Mouse (Mus musculus): ENCODE measurements around the gene Rfx8. TPM values are rescaled to one million over a fixed set of nuclear protein-coding genes. Genes with fewer than 3 reads are reported as not detected.

Gene Rfx8
- polyA plus RNA-seq, 1 experiment from 2014 or later: 0.13 TPM

GRCm38 (mm10) chr1:39746464-39746863, 25.7 kb upstream of the Rfx8 start:
- Histone ChIP-seq H3K4me2 (ENCODE audit: low read length) (no peak overlapping the region), H3K9me3 (ENCODE audit: control insufficient read depth, low read length) (no peaks in the 10 kb centered on the region), H3K27ac (replicated peaks; ENCODE audit: low read depth, low read length) (no peak overlapping the region), H3K9ac (replicated peaks; ENCODE audit: low read length) (no peak overlapping the region), H3K4me1 (ENCODE audit: control insufficient read depth, insufficient read depth, low read length) (0 out of 2 replicates have a peak, but pooled peaks cover 5% of the 10 kb centered on the region), H3K27me3 (ENCODE audit: control insufficient read depth, insufficient read depth, low read length) (no peaks in the 10 kb centered on the region), H3K4me3 (replicated peaks; ENCODE audit: low read depth, low read length) (no peak overlapping the region), H3K36me3 (ENCODE audit: control insufficient read depth, insufficient read depth, low read length) (no peaks in the 10 kb centered on the region)
- ATAC-seq (ENCODE audit: low FRiP score, low TSS enrichment) (no peak), DNase-seq (peak; percentile 22)
- 39% methylated on average over 7 of the region's 7 CpGs for WGBS

GRCm38 (mm10) chr1:39740948-39741347, 20.2 kb upstream of the Rfx8 start:
- Histone ChIP-seq H3K27me3 (ENCODE audit: control insufficient read depth, insufficient read depth, low read length) (no peaks in the 10 kb centered on the region), H3K4me3 (replicated peaks; ENCODE audit: low read depth, low read length) (no peak overlapping the region), H3K36me3 (ENCODE audit: control insufficient read depth, insufficient read depth, low read length) (no peaks in the 10 kb centered on the region), H3K9ac (replicated peaks; ENCODE audit: low read length) (no peak overlapping the region), H3K9me3 (ENCODE audit: control insufficient read depth, low read length) (no peaks in the 10 kb centered on the region), H3K4me2 (ENCODE audit: low read length) (no peak overlapping the region), H3K27ac (replicated peaks; ENCODE audit: low read depth, low read length) (no peak overlapping the region), H3K4me1 (ENCODE audit: control insufficient read depth, insufficient read depth, low read length) (0 out of 2 replicates have a peak, but pooled peaks cover 5% of the 10 kb centered on the region)
- 35% methylated on average over 7 of the region's 7 CpGs for WGBS
- DNase-seq (peak; percentile 46), ATAC-seq (ENCODE audit: low FRiP score, low TSS enrichment) (no peak)

- no peaks in the 10 kb centered on the region for H3K27me3 ChIP-seq (ENCODE audit: control insufficient read depth, insufficient read depth, low read length)
- WGBS: 86% methylated on average over 4 of the region's 4 CpGs
- H3K9me3 ChIP-seq (ENCODE audit: control insufficient read depth, low read length): no peaks in the 10 kb centered on the region
- H3K27ac ChIP-seq (replicated peaks; ENCODE audit: low read depth, low read length): no peak overlapping the region
- H3K4me2 ChIP-seq (ENCODE audit: low read length): no peak overlapping the region
- 0 out of 2 replicates have a peak, but pooled peaks cover 5% of the 10 kb centered on the region for H3K4me1 ChIP-seq (ENCODE audit: control insufficient read depth, insufficient read depth, low read length)
- no peak for ATAC-seq (ENCODE audit: low FRiP score, low TSS enrichment)
- no peaks in the 10 kb centered on the region for H3K36me3 ChIP-seq (ENCODE audit: control insufficient read depth, insufficient read depth, low read length)
- no peak overlapping the region for H3K4me3 ChIP-seq (replicated peaks; ENCODE audit: low read depth, low read length)
- no peak overlapping the region for H3K9ac ChIP-seq (replicated peaks; ENCODE audit: low read length)
- no peak for DNase-seq
Measured at GRCm38 (mm10) chr1:39740002-39740401, 19.2 kb upstream of the Rfx8 start.

GRCm38 (mm10) chr1:39735927-39736604, 15.3 kb upstream of the Rfx8 start:
- Histone ChIP-seq H3K9ac (replicated peaks; ENCODE audit: low read length) (no peak overlapping the region), H3K4me1 (ENCODE audit: control insufficient read depth, insufficient read depth, low read length) (peaks cover 5% of the 10 kb centered on the region; the same call in 1 of the 2 replicates), H3K4me3 (replicated peaks; ENCODE audit: low read depth, low read length) (no peak overlapping the region), H3K4me2 (ENCODE audit: low read length) (no peak overlapping the region), H3K9me3 (ENCODE audit: control insufficient read depth, low read length) (no peaks in the 10 kb centered on the region), H3K27me3 (ENCODE audit: control insufficient read depth, insufficient read depth, low read length) (no peaks in the 10 kb centered on the region), H3K27ac (replicated peaks; ENCODE audit: low read depth, low read length) (0 out of 2 replicates have a peak overlapping the region, but pooled peaks have one; percentile 13), H3K36me3 (ENCODE audit: control insufficient read depth, insufficient read depth, low read length) (no peaks in the 10 kb centered on the region)
- ATAC-seq (ENCODE audit: low FRiP score, low TSS enrichment) (no peak), DNase-seq (no peak)
- 23% methylated on average over 8 of the region's 8 CpGs for WGBS

- Histone ChIP-seq H3K36me3 (ENCODE audit: control insufficient read depth, insufficient read depth, low read length) (no peaks in the 10 kb centered on the region), H3K4me2 (ENCODE audit: low read length) (no peak overlapping the region), H3K27ac (replicated peaks; ENCODE audit: low read depth, low read length) (0 out of 2 replicates have a peak overlapping the region, but pooled peaks have one; percentile 13), H3K9ac (replicated peaks; ENCODE audit: low read length) (no peak overlapping the region), H3K4me1 (ENCODE audit: control insufficient read depth, insufficient read depth, low read length) (peaks cover 7% of the 10 kb centered on the region; the same call in 1 of the 2 replicates), H3K9me3 (ENCODE audit: control insufficient read depth, low read length) (no peaks in the 10 kb centered on the region), H3K27me3 (ENCODE audit: control insufficient read depth, insufficient read depth, low read length) (no peaks in the 10 kb centered on the region), H3K4me3 (replicated peaks; ENCODE audit: low read depth, low read length) (no peak overlapping the region)
- WGBS: 73% methylated on average over 2 of the region's 2 CpGs
- no peak for DNase-seq
- ATAC-seq (ENCODE audit: low FRiP score, low TSS enrichment): no peak
Measured at GRCm38 (mm10) chr1:39735493-39735892, 14.7 kb upstream of the Rfx8 start.

- H3K4me3 ChIP-seq (replicated peaks; ENCODE audit: low read depth, low read length): no peak overlapping the region
- WGBS: 95% methylated on average over 6 of the region's 6 CpGs
- no peak for ATAC-seq (ENCODE audit: low FRiP score, low TSS enrichment)
Measured at GRCm38 (mm10) chr1:39734881-39735280, 14.1 kb upstream of the Rfx8 start.

GRCm38 (mm10) chr1:39734311-39734710, 13.5 kb upstream of the Rfx8 start:
- Histone ChIP-seq H3K27me3 (ENCODE audit: control insufficient read depth, insufficient read depth, low read length) (no peaks in the 10 kb centered on the region), H3K4me1 (ENCODE audit: control insufficient read depth, insufficient read depth, low read length) (peaks cover 7% of the 10 kb centered on the region; the same call in 1 of the 2 replicates), H3K9ac (replicated peaks; ENCODE audit: low read length) (no peak overlapping the region), H3K9me3 (ENCODE audit: control insufficient read depth, low read length) (no peaks in the 10 kb centered on the region), H3K36me3 (ENCODE audit: control insufficient read depth, insufficient read depth, low read length) (no peaks in the 10 kb centered on the region), H3K4me3 (replicated peaks; ENCODE audit: low read depth, low read length) (no peak overlapping the region), H3K4me2 (ENCODE audit: low read length) (no peak overlapping the region), H3K27ac (replicated peaks; ENCODE audit: low read depth, low read length) (no peak overlapping the region)
- DNase-seq (no peak), ATAC-seq (ENCODE audit: low FRiP score, low TSS enrichment) (no peak)
- 93% methylated on average over 13 of the region's 13 CpGs for WGBS

More at GRCm38 (mm10) chr1:39734881-39735280, 14.1 kb upstream of the Rfx8 start:
- Histone ChIP-seq H3K4me1 (ENCODE audit: control insufficient read depth, insufficient read depth, low read length) (peaks cover 7% of the 10 kb centered on the region; the same call in 1 of the 2 replicates), H3K27me3 (ENCODE audit: control insufficient read depth, insufficient read depth, low read length) (no peaks in the 10 kb centered on the region), H3K9ac (replicated peaks; ENCODE audit: low read length) (no peak overlapping the region), H3K9me3 (ENCODE audit: control insufficient read depth, low read length) (no peaks in the 10 kb centered on the region), H3K36me3 (ENCODE audit: control insufficient read depth, insufficient read depth, low read length) (no peaks in the 10 kb centered on the region), H3K4me2 (ENCODE audit: low read length) (no peak overlapping the region), H3K27ac (replicated peaks; ENCODE audit: low read depth, low read length) (no peak overlapping the region)
- no peak for DNase-seq

GRCm38 (mm10) chr1:39733876-39734275, 13.1 kb upstream of the Rfx8 start:
- 89% methylated on average over 10 of the region's 10 CpGs for WGBS
- H3K36me3 ChIP-seq (ENCODE audit: control insufficient read depth, insufficient read depth, low read length): no peaks in the 10 kb centered on the region
- H3K9me3 ChIP-seq (ENCODE audit: control insufficient read depth, low read length): no peaks in the 10 kb centered on the region
- H3K4me3 ChIP-seq (replicated peaks; ENCODE audit: low read depth, low read length): no peak overlapping the region
- peaks cover 7% of the 10 kb centered on the region; the same call in 1 of the 2 replicates for H3K4me1 ChIP-seq (ENCODE audit: control insufficient read depth, insufficient read depth, low read length)
- no peak overlapping the region for H3K4me2 ChIP-seq (ENCODE audit: low read length)
- no peak for ATAC-seq (ENCODE audit: low FRiP score, low TSS enrichment)
- H3K27me3 ChIP-seq (ENCODE audit: control insufficient read depth, insufficient read depth, low read length): no peaks in the 10 kb centered on the region
- H3K27ac ChIP-seq (replicated peaks; ENCODE audit: low read depth, low read length): no peak overlapping the region
- H3K9ac ChIP-seq (replicated peaks; ENCODE audit: low read length): no peak overlapping the region
- DNase-seq: no peak

GRCm38 (mm10) chr1:39732081-39732480, 11.3 kb upstream of the Rfx8 start:
- Histone ChIP-seq H3K9me3 (ENCODE audit: control insufficient read depth, low read length) (no peaks in the 10 kb centered on the region), H3K27me3 (ENCODE audit: control insufficient read depth, insufficient read depth, low read length) (no peaks in the 10 kb centered on the region), H3K4me2 (ENCODE audit: low read length) (no peak overlapping the region), H3K27ac (replicated peaks; ENCODE audit: low read depth, low read length) (no peak overlapping the region), H3K36me3 (ENCODE audit: control insufficient read depth, insufficient read depth, low read length) (no peaks in the 10 kb centered on the region), H3K4me3 (replicated peaks; ENCODE audit: low read depth, low read length) (no peak overlapping the region), H3K9ac (replicated peaks; ENCODE audit: low read length) (no peak overlapping the region), H3K4me1 (ENCODE audit: control insufficient read depth, insufficient read depth, low read length) (peaks cover 7% of the 10 kb centered on the region; the same call in 1 of the 2 replicates)
- DNase-seq: peak; percentile 56
- 55% methylated on average over 10 of the region's 10 CpGs for WGBS
- ATAC-seq (ENCODE audit: low FRiP score, low TSS enrichment): no peak

All from midbrain, embryonic 14.5 days (tissue).